Mouse (Mus musculus) frontal cortex, adult (tissue): ENCODE data around the gene Reg3d.
"Not testable (repeated sequence)": the region's sequence is repeated elsewhere in the genome, so short reads cannot be mapped to it uniquely, and the experiment has no call there.

Source experiments
- ATAC-seq: cut with Nextera tagmentation; 2 replicates; pipeline ENCODE4 v1.9.2; 2017; ENCODE audit warnings: mild to moderate bottlenecking, moderate library complexity, mixed read lengths; ENCODE audit not compliant: low TSS enrichment

Reg3d gene

DNA sequence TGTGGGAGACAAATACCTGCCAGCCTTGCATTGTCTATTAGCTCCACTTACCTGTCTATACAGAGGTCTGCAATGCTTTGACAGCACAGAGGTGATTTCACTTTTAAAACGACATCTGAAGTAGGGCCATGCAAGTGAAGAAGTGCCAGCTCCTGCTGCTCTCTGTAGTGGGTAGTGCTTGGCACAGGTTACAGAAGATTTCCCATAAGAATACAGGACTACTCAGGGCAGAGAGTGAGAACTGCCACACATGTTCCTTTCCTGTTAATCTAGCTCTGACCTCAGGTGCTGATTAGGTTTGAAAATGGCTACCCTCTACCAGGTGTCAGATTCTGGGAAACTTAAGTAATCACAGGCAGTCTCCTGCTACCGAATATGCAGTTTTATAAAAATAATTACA is at the start of gene Reg3d:
Gene Reg3d, minus strand, starts transcription at position 101 of the 400 bp plus-strand sequence.
- ATAC-seq = no peak

DNA sequence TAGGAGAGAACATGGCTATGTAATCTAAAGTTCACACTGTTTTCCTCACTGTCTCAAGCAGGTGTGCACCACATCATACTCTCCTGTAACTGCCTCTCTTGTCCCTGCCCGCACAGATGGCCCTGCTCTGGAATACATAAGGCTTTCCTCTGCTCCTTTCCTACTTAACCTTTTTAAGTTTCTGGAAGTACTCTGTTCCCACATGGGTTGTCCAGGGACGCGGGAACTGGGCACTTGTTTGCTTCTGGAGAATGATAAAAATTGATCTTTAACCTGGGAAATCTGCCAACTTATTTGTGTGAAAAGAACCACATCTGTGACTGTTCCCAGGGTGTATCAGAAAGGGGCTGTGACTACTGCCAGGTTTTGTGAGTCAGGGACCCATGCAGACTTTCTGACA is 46.8 kb upstream of the Reg3d start:
- ATAC-seq = no peak

DNA sequence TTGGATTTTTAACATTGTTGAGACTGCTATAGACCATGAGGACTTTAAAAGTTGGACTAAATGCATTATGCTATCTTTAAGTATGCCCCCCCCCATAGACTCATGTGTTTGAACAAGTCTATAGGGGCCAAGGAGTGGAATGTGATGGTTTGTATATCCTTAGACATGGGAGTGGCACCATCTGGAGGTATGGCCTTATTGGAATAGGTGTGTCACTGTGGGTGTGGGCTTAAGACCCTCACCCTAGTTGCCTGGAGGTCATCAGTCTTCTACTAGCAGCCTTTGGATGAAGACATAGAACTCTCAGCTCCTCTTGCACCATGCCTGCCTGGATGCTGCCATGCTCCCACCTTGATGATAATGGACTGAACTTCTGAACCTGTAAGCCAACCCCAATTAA is 43.7 kb upstream of the Reg3d start, which contains the start of gene Reg1:
Gene Reg1, plus strand, starts transcription at position 301 of the 400 bp plus-strand sequence.
- ATAC-seq = not testable (repeated sequence)

DNA sequence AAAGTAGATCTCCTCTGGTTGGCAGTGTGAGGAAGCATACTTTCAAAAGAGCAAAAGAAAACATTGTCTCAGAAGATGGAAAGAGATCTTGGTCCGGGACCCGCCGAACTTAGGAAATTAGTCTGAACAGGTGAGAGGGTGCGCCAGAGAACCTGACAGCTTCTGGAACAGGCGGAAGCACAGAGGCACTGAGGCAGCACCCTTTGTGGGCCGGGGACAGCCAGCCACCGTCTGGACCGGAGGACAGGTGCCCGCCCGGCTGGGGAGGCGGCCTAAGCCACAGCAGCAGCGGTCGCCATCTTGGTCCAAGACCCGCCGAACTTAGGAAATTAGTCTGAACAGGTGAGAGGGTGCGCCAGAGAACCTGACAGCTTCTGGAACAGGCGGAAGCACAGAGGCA is 16.7 kb upstream of the Reg3d start, which contains the start of gene Reg2:
Gene Reg2, plus strand, starts transcription at position 301 of the 400 bp plus-strand sequence.
- ATAC-seq = not testable (repeated sequence)

DNA sequence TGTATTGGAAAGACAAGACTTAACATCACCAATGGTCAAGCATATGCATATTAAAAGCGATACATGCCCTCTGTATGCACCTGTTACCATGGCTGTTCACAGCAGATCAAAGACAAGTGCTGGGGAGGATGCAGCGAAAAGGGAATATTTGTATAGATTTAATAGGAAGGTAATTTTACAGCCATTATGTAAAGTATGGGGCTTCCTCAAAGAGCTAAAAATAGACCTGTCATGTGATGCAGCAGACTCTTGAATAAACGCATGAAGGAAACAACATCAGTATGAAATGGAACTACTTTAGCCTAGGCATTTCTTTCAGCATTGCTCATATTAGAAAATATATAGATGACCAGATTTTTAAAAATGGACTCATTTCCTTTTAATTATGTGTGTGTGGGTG is 6.9 kb upstream of the Reg3d start:
- ATAC-seq = no peak

DNA sequence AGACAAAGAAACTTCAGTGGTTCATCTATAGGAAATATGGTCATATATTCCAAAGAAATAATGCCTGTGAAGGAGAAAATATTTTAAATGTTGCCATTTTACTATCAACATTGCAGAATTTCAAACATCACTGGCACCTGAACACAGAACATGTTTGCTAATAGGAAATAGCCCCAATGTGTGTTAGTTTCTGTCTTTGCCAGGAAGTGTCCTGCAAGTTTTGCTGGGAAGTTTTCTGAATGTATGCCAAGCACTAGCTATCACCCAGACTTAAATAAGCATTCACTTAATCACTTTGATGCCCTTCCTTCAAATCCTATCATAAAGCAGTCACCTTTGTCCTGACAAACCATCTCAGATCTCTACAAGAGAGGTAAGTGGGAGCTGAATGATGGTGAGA is 1.7 kb upstream of the Reg3d start, which contains the start of gene Reg3a:
Gene Reg3a, plus strand, starts transcription at position 301 of the 400 bp plus-strand sequence.
- no peak for ATAC-seq

DNA sequence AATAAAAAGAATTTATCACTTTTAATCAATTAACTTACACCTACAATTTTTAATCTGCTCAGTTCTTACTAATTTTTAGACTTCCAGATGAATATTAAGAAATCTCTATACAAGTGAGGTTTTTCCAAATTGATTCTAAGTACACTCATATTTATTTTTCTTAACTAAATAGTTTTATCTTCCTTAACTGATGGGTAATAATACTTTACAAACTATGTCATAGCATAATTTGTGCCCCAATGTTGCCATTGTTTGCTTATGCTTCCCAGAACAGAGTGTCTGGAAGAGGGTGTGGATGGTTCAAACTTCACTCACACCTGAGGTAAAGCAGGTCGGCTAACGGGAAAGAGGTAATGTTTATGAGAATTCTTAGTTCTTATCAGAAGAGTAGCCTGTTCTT is 8.3 kb downstream of the Reg3d start, which contains the start of gene Reg3b:
Gene Reg3b, plus strand, starts transcription at position 301 of the 400 bp plus-strand sequence.
- ATAC-seq = no peak

DNA sequence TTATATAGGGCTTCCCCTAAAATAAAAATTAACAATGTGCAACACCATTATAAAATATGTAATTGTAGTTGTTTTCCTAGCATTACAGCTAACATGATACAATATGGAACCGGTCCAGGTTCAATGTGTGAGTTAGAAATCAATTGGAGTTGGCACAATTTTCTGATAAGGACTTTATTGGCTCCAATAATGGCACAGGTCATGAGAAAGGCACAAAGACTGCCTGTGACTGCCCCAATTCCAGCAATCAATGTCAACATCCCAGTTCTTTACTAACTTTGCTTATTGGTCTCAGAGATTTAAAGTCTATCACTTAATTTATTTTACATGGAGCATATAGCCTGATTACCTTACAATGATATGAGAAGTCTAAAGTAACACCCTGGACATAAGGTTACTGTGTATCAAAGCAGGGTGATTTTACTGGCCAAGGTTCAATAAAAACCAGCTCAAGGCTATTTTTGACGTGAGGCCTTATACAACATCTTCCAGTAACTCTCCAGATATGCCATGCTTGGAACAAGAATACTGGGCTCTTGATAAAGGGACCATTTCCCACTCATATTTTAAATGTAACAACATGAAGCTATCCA is 16.6 kb downstream of the Reg3d start:
- no peak for ATAC-seq

DNA sequence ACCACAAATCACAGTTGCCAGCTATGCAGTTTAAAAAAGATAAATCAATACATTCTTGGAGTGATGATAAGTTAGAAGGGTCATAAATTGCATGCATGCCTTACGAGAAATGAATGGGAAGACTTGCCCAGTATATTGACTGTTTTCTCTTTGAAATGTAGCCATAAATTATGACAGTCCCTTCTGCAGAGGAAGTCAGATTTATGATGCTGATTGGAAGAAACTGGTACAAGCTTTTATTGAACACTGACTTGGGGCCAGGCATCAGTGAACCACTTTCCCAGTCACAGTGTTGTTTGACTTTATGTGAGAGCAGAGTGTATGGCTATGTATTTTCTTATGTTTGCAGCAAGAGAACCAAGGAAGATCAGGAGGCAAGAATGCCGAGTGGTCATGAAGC is 37.0 kb downstream of the Reg3d start:
- ATAC-seq = no peak

DNA sequence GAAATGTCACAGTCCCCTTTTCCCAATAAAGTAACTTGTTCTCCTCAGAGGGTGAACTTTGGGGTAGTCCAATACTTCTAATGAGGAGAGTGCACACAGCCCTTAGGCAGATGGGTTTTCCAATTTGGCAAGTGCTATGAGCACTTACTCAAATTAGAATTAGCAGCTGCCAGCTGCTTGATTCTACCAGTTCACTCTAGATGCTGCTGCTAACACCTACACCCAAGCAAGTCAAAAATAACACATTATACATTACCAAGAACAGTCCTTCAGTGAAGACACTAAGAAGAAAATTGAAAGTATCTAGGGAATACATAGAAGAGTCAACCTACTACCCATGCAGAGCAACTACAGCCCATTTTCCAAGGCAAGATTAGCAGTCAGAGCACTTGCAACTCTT is 38.4 kb downstream of the Reg3d start:
- ATAC-seq = peak; percentile 99

DNA sequence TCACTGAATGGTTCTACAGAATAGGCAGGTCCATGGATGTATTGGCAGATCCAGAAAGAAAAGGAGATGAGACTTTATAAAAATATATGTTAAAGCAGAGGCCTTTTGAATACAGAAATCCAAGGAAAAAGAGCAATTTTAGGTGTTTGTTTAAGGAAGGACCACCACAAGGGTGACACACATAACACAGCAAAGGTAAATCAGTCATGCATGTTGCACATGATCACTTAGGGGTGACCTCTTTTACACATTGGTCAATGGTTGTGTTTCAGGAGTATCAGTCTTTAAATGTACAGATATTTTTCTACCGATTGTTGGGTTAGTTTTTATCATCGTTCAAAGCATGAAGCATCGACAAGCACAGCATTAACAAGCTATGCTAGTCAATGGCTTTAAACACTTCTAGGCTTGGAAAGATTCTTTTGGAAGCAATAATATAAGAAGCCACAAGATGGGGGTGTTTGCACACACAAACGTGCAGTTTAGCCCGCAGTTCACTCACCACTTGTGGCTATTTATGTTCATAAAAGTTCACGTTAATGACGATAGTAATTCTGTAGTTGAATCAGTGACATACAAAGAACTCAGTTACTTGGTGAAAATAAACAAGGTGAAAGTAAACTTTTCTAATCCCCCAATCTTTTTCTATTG is 46.6 kb downstream of the Reg3d start:
- peak; percentile 74 for ATAC-seq

DNA sequence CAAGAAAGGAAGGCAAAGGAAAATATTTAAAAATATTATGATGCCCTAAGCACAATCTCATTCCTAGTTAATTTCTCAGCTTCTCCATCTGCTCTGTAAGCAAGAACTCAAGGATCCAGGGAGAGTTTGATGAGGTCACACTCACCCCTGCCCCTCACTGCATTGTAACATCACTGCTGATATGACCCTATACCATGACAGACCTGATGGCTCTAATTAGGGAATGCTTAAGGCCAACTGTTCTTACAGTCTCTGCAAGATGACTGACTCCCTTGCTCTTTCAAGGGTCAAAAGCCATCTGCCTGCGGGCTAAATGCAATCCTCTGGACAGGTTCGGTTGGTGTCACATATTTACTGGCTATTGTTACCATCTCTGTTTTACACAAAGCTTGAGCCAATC is 49.5 kb downstream of the Reg3d start:
- ATAC-seq = no peak

DNA sequence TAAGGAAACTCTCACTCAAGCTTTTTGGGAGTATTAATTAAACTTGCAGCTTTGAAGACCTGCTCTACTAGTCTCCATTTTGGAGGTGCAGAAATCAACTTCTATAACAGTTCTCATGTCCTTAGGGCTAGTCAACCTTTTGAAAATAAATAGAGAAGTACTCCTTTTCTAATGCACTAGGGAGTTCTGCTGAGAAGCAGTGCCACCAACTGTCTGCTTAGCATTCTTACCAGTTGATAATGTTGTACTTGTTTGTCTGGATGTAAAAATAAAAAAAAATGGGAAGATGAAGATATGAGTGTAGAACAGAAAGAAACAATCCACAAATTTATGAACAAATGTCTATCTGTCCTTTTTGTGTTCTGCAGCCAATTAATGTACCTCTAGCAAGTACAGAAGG is 50.9 kb downstream of the Reg3d start:
- peak; percentile 84 for ATAC-seq
